Mouse (Mus musculus) ES-Bruce4 (cell line): ENCODE results near the gene Nrn1.

Experiments
- CTCF ChIP-seq: IDR thresholded peaks from one replicate; pipeline ENCODE4 v1.8.1; 2011; ENCODE audit warnings: low read depth, low read length
- POLR2A ChIP-seq: IDR thresholded peaks from one replicate; pipeline ENCODE4 v1.8.1; 2011; ENCODE audit warnings: low read length; ENCODE audit not compliant: insufficient read depth

- TF ChIP-seq CTCF (no peak), POLR2A (no peak)
Observed at GRCm38 (mm10) chr13:36766801-36767200, 31.9 kb upstream of the Nrn1 start.
